Mouse (Mus musculus) megakaryocyte, embryonic 14.5 days (primary cell): Measurements from ENCODE around the gene Senp2. TPM values are rescaled to one million over a fixed set of nuclear protein-coding genes. Genes with fewer than 3 reads are reported as not detected.

ENCODE experiments used
- H3K27me3 ChIP-seq: replicated peaks from 2 replicates; pipeline ENCODE3; 2012; ENCODE audit warnings: inconsistent platforms
- H3K36me3 ChIP-seq: replicated peaks from 2 replicates; pipeline ENCODE3; 2012; ENCODE audit warnings: low read length, inconsistent platforms, mixed read lengths
- H3K4me1 ChIP-seq: 2 replicates; pipeline ENCODE4 v1.6.1; 2012; ENCODE audit warnings: inconsistent platforms
- H3K4me3 ChIP-seq: replicated peaks from 2 replicates; pipeline ENCODE3; 2012; ENCODE audit warnings: moderate library complexity, mild to moderate bottlenecking, inconsistent platforms
- H3K9me3 ChIP-seq: 2 replicates; pipeline ENCODE4 v1.6.1; 2012; ENCODE audit warnings: inconsistent platforms
- FLI1 ChIP-seq: IDR thresholded peaks from 2 replicates; pipeline ENCODE4 v1.6.1; 2012; ENCODE audit warnings: low read length, inconsistent platforms, mixed read lengths
- GATA1 ChIP-seq: IDR thresholded peaks from 3 replicates; pipeline ENCODE4 v1.6.1; 2012; ENCODE audit warnings: mixed read lengths, low read length, inconsistent platforms, borderline replicate concordance
- polyA plus RNA-seq: library from polyadenylated mRNA; stranded (reverse); fragments of >175 nt; gene quantifications from 2 replicates; pipeline ENCODE4 v1.2.3, GENCODE M21; 2012; ENCODE audit warnings: low replicate concordance; ENCODE audit not compliant: insufficient read depth

Gene Senp2
- polyA plus RNA-seq, 1 experiment = 2.7 TPM

- no peak overlapping the region for H3K4me3 ChIP-seq
- H3K4me1 ChIP-seq = peaks cover 9% of the 10 kb centered on the region
- peaks cover 2% of the 10 kb centered on the region for H3K27me3 ChIP-seq
- H3K9me3 ChIP-seq = no peaks in the 10 kb centered on the region
- no peaks in the 10 kb centered on the region for H3K36me3 ChIP-seq
- TF ChIP-seq GATA1 (no peak), FLI1 (no peak)
These were observed 67.3 kb downstream of the Senp2 start for GRCm38 (mm10) chr16:22076620-22076941.

- Histone ChIP-seq H3K4me3 (no peak overlapping the region), H3K4me1 (peaks cover 9% of the 10 kb centered on the region), H3K9me3 (no peaks in the 10 kb centered on the region), H3K27me3 (peaks cover 2% of the 10 kb centered on the region), H3K36me3 (no peaks in the 10 kb centered on the region)
- TF ChIP-seq FLI1 (no peak), GATA1 (no peak)
These were observed 70.9 kb downstream of the Senp2 start for GRCm38 (mm10) chr16:22080125-22080710.

GRCm38 (mm10) chr16:22085411-22085810 is 76.1 kb downstream of the Senp2 start:
- TF ChIP-seq GATA1 (no peak), FLI1 (no peak)
- Histone ChIP-seq H3K4me3 (no peak overlapping the region), H3K9me3 (no peaks in the 10 kb centered on the region), H3K36me3 (no peaks in the 10 kb centered on the region), H3K4me1 (no peaks in the 10 kb centered on the region), H3K27me3 (peaks cover 2% of the 10 kb centered on the region)

- no peak overlapping the region for H3K4me3 ChIP-seq
- peaks cover 1% of the 10 kb centered on the region for H3K27me3 ChIP-seq
These were observed 82.0 kb downstream of the Senp2 start for GRCm38 (mm10) chr16:22091255-22091783.

GRCm38 (mm10) chr16:22095751-22096150 is 86.5 kb downstream of the Senp2 start:
- H3K36me3 ChIP-seq = no peaks in the 10 kb centered on the region
- TF ChIP-seq FLI1 = no peak
- TF ChIP-seq GATA1 = no peak
- H3K9me3 ChIP-seq = no peaks in the 10 kb centered on the region
- H3K4me3 ChIP-seq = no peak overlapping the region
- H3K27me3 ChIP-seq = peaks cover 3% of the 10 kb centered on the region
- peaks cover 8% of the 10 kb centered on the region; the same call in 1 of the 2 replicates for H3K4me1 ChIP-seq

More at GRCm38 (mm10) chr16:22091255-22091783, 82.0 kb downstream of the Senp2 start:
- H3K4me1 ChIP-seq = peaks cover 4% of the 10 kb centered on the region; the same call in 1 of the 2 replicates
- TF ChIP-seq FLI1 = no peak
- no peak for TF ChIP-seq GATA1
- H3K36me3 ChIP-seq = no peaks in the 10 kb centered on the region
- no peaks in the 10 kb centered on the region for H3K9me3 ChIP-seq

GRCm38 (mm10) chr16:22097659-22098058 is 88.4 kb downstream of the Senp2 start:
- Histone ChIP-seq H3K36me3 (no peaks in the 10 kb centered on the region), H3K4me1 (peaks cover 8% of the 10 kb centered on the region; the same call in 1 of the 2 replicates), H3K4me3 (peak overlapping the region; percentile 23), H3K27me3 (peaks cover 12% of the 10 kb centered on the region), H3K9me3 (no peaks in the 10 kb centered on the region)
- no peak for TF ChIP-seq FLI1
- TF ChIP-seq GATA1 = no peak

Other genes with a start within 250 kb of the Senp2 start
- gene Ehhadh, start 221.7 kb upstream of the Senp2 start, polyA plus RNA-seq = 0.30 TPM in 1 of 2 replicates, not detected in the other
- gene Map3k13, start 215.1 kb upstream of the Senp2 start, polyA plus RNA-seq = 0.03 TPM in 1 of 2 replicates, not detected in the other
- 1.3 and 5.7 TPM in 2 replicates for gene Tmem41a, start 61.9 kb upstream of the Senp2 start, polyA plus RNA-seq
- gene Liph, start 13.8 kb upstream of the Senp2 start, polyA plus RNA-seq = not detected in 2 replicates
- gene Igf2bp2, start 153.8 kb downstream of the Senp2 start, polyA plus RNA-seq = 3.1 and 7.6 TPM in 2 replicates